Mouse (Mus musculus) G1E (cell line): ENCODE results near the gene Synm. TPM values are rescaled to one million over a fixed set of nuclear protein-coding genes. Genes with fewer than 3 reads are reported as not detected.

Experiments
- ATAC-seq: 2 replicates; pipeline ENCODE4 v1.8.0; 2016; ENCODE audit warnings: mild to moderate bottlenecking; ENCODE audit not compliant: insufficient number of reproducible peaks, poor library complexity, low FRiP score, severe bottlenecking; ENCODE audit errors: extremely low read depth
- DNase-seq: peaks from one replicate; pipeline ENCODE4 v3.0.0; 2012; ENCODE audit warnings: low spot score
- H3K27me3 ChIP-seq: 2 replicates; pipeline ENCODE4 v1.6.1; 2012; ENCODE audit warnings: mild to moderate bottlenecking, low read length, inconsistent platforms; ENCODE audit not compliant: insufficient read depth
- H3K36me3 ChIP-seq: replicated peaks from 2 replicates; pipeline ENCODE3; 2012; ENCODE audit warnings: mild to moderate bottlenecking, inconsistent platforms
- H3K4me1 ChIP-seq: 2 replicates; pipeline ENCODE4 v1.6.1; 2012; ENCODE audit warnings: low read depth, low read length, inconsistent platforms, mixed read lengths; ENCODE audit not compliant: insufficient read depth
- H3K4me3 ChIP-seq: 2 replicates; pipeline ENCODE4 v1.5.1; 2012; ENCODE audit warnings: low read depth, mild to moderate bottlenecking, inconsistent platforms, low read length, moderate library complexity, mixed read lengths
- H3K9me3 ChIP-seq: replicated peaks from 2 replicates; pipeline ENCODE4 v1.6.1; 2012; ENCODE audit warnings: inconsistent platforms
- CTCF ChIP-seq: IDR thresholded peaks from 2 replicates; pipeline ENCODE4 v1.5.1; 2012; ENCODE audit warnings: low read depth, low read length, inconsistent platforms, mixed read lengths
- GATA1 ChIP-seq: IDR thresholded peaks from 2 replicates; pipeline ENCODE4 v1.6.1; 2012; ENCODE audit warnings: borderline replicate concordance, low read length, inconsistent platforms, mixed read lengths
- GATA2 ChIP-seq: IDR thresholded peaks from 2 replicates; pipeline ENCODE4 v1.6.1; 2012; ENCODE audit warnings: low read depth, low read length, inconsistent platforms, borderline replicate concordance
- POLR2AphosphoS5 ChIP-seq: IDR thresholded peaks from 2 replicates; pipeline ENCODE4 v1.6.1; 2012; ENCODE audit warnings: low read depth, low read length, inconsistent platforms; ENCODE audit not compliant: insufficient replicate concordance
- TAL1 ChIP-seq: conservative IDR thresholded peaks from 2 replicates; pipeline ENCODE4 v1.6.1; 2012; ENCODE audit warnings: low read depth, low read length, inconsistent platforms, mixed read lengths
- polyA plus RNA-seq: library from polyadenylated mRNA; stranded (reverse); fragments of >175 nt; gene quantifications from 2 replicates; pipeline ENCODE4 v1.2.3, GENCODE M21; 2012
- total RNA-seq, 2 experiments: library from RNA; stranded (forward) in 1 of 2; stranded (reverse) in 1 of 2; fragments of 200-1000 nt in 1 of 2; fragments of >200 nt in 1 of 2; fragmentation: Nextera tagmentation in 1 of 2; gene quantifications; 2 replicates each; pipeline ENCODE4 v1.2.3; 2014 to 2017

Synm gene
- total and polyA plus RNA-seq, 3 experiments: 0.11 TPM; not detected in 2

DNA sequence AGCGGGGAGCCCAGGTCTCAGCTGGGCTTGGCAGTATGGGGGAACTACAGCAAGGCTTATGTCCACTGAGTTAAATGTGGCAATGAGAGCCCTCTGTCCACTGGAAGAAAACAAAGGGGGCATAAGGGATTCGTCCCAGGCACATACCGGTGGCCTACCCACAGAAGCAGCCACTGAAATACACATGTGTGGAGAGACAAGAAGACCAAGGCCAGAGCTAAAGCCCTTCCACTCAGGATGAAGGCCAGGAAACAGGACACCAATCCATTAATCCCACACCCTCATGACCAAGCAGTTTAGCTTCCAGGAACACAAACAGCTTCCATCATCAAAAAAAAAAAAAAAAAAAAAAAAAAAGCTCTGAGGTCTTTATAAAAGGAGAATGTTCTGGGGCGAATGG lies 19.2 kb downstream of the Synm start:
- peaks cover 24% of the 10 kb centered on the region for H3K9me3 ChIP-seq
- ATAC-seq (no peak), DNase-seq (no peak)
- no peaks in the 10 kb centered on the region for H3K4me1 ChIP-seq
- H3K27me3 ChIP-seq: no peaks in the 10 kb centered on the region
- TF ChIP-seq GATA2 (no peak), GATA1 (no peak), POLR2AphosphoS5 (no peak)
- no peak overlapping the region for H3K4me3 ChIP-seq
- H3K36me3 ChIP-seq: no peaks in the 10 kb centered on the region

DNA sequence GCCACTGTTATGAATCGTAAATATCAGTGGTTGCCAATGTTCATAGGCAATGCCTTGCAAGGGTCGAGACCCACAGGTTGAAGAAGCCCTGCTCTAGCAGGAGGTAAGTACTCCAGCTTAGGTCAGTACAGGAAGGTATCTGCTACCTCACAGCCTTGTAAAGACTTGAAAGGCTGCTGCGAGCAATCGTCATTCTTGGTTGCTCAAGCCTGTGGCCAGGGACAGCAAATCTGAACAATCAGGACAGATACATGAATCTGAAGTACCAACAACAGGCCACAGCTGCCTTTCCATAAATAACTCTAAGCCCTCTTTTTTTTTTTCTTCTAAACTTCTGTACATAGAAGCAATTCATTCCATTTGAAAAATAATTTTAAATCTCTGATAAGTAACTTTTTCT lies 27.3 kb downstream of the Synm start:
- TF ChIP-seq TAL1 (no peak), CTCF (no peak), GATA2 (no peak), POLR2AphosphoS5 (no peak), GATA1 (no peak)
- ATAC-seq (no peak), DNase-seq (no peak)
- H3K4me3 ChIP-seq: no peak overlapping the region
- H3K27me3 ChIP-seq: no peaks in the 10 kb centered on the region
- no peaks in the 10 kb centered on the region for H3K4me1 ChIP-seq
- H3K9me3 ChIP-seq: peaks cover 25% of the 10 kb centered on the region
- no peaks in the 10 kb centered on the region for H3K36me3 ChIP-seq

GRCm38 (mm10) chr7:67730431-67731110 lies 29.0 kb downstream of the Synm start:
- Histone ChIP-seq H3K9me3 (peaks cover 21% of the 10 kb centered on the region), H3K4me3 (no peak overlapping the region), H3K4me1 (no peaks in the 10 kb centered on the region), H3K27me3 (no peaks in the 10 kb centered on the region), H3K36me3 (no peaks in the 10 kb centered on the region)
- ATAC-seq: no peak
- no peak for DNase-seq
- TF ChIP-seq CTCF (no peak), POLR2AphosphoS5 (no peak), GATA1 (no peak), TAL1 (no peak), GATA2 (no peak)

GRCm38 (mm10) chr7:67728809-67729208 lies 30.7 kb downstream of the Synm start:
- TF ChIP-seq POLR2AphosphoS5 (no peak), TAL1 (no peak), CTCF (no peak), GATA1 (no peak)
- ATAC-seq (no peak), DNase-seq (no peak)
- Histone ChIP-seq H3K27me3 (no peaks in the 10 kb centered on the region), H3K4me1 (no peaks in the 10 kb centered on the region), H3K4me3 (no peak overlapping the region), H3K9me3 (peaks cover 12% of the 10 kb centered on the region), H3K36me3 (no peaks in the 10 kb centered on the region)

GRCm38 (mm10) chr7:67728203-67728602 lies 31.3 kb downstream of the Synm start:
- TF ChIP-seq TAL1 (no peak), CTCF (no peak), POLR2AphosphoS5 (no peak), GATA2 (no peak), GATA1 (no peak)
- H3K27me3 ChIP-seq: no peaks in the 10 kb centered on the region
- no peak for ATAC-seq
- H3K9me3 ChIP-seq: peaks cover 10% of the 10 kb centered on the region
- H3K4me3 ChIP-seq: no peak overlapping the region
- no peaks in the 10 kb centered on the region for H3K4me1 ChIP-seq
- no peak for DNase-seq
- no peaks in the 10 kb centered on the region for H3K36me3 ChIP-seq

DNA sequence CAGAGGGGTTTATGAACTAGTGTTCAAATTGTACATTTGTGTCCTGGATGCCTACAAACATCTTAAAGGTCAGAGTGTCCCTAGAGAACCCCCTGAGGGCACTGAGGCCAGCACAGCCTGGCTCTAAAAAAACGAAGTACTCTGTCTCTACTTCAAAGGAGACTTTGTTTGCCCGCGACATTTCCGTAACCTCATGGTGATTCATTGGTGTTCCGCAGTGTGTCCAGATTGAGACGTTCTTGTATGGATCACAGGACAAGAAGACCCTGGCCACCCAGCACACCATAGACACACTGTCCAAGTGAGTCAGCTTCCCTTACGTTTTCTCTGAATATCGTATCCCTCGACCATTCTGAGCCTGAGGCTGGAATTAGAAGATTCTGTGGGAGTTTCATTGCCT lies 34.5 kb downstream of the Synm start:
- ATAC-seq: no peak
- Histone ChIP-seq H3K9me3 (peaks cover 9% of the 10 kb centered on the region), H3K4me3 (no peak overlapping the region), H3K27me3 (no peaks in the 10 kb centered on the region), H3K36me3 (no peaks in the 10 kb centered on the region), H3K4me1 (no peaks in the 10 kb centered on the region)
- TF ChIP-seq TAL1: no peak
- no peak for TF ChIP-seq GATA1
- TF ChIP-seq CTCF: no peak
- TF ChIP-seq POLR2AphosphoS5: no peak
- no peak for TF ChIP-seq GATA2
- DNase-seq: no peak
